Mouse (Mus musculus): ENCODE measurements at regions not wholly inside any gene's neighbourhood (a gene's known extent, or its start where the extent isn't known, plus 50 kb on each side); places are given as distances from the start of the nearest gene placed in this dataset.

- dilution Hi-C loops (cut with MboI; ENCODE audit: extremely low pct_ligation_motif_present, extremely low pct_unique_long_range_greater_than_20kb, low sequenced_read_pairs) (no loop called here), in situ Hi-C loops (cut with MboI; ENCODE audit: low pct_ligation_motif_present, low pct_unique_long_range_greater_than_20kb, low sequenced_read_pairs) (no loop called here)
- Histone ChIP-seq H3K27me3 (replicated peaks) (no peaks in the 10 kb centered on the region), H3K4me3 (replicated peaks in 1 of 3; ENCODE audit: low read depth in 2 of 3, low read length in 2 of 3, poor library complexity in 1 of 3) (no peak overlapping the region), H3K4me2 (ENCODE audit: insufficient read depth, low read depth, poor library complexity, severe bottlenecking) (peak overlapping the region; percentile 64), H3K9me3 (replicated peaks; ENCODE audit: low read length) (peaks cover 11% of the 10 kb centered on the region), H3K4me1 (ENCODE audit: control insufficient read depth in 1 of 2, insufficient read depth in 2 of 2) (peaks cover 24 to 53% of the 10 kb centered on the region in 2 experiments), H3K36me3 (replicated peaks in 1 of 2; ENCODE audit: control insufficient read depth in 1 of 2, insufficient read depth in 1 of 2, low read length in 1 of 2) (no peaks in the 10 kb centered on the region), H3K9ac (ENCODE audit: insufficient read depth, low read depth) (peak overlapping the region; percentile 7; the same call in 1 of the 2 replicates), H3K79me2 (replicated peaks; ENCODE audit: control insufficient read depth, extremely low read depth, insufficient read depth, poor library complexity, severe bottlenecking) (no peaks in the 10 kb centered on the region), H3K27ac (ENCODE audit: insufficient read depth, low read depth) (peak overlapping the region; percentile 97)
- TF ChIP-seq SIN3A (IDR thresholded peaks at IDR 0.05; ENCODE audit: low read length), result no peak
- TF ChIP-seq CHD1 (IDR thresholded peaks at IDR 0.05; ENCODE audit: low read depth, low read length), result 0 out of 2 replicates have a peak, but pooled peaks have one; percentile 60
- 0 out of 2 replicates have a peak, but pooled peaks have one; percentile 4 for TF ChIP-seq MYC (IDR thresholded peaks at IDR 0.05; ENCODE audit: low read depth, low read length)
- peak; percentile 86 for TF ChIP-seq ZKSCAN1 (IDR thresholded peaks at IDR 0.05; ENCODE audit: borderline replicate concordance, low read depth, low read length)
- DNase-seq (ENCODE audit: extremely low read depth), result no peak
Observed at GRCm38 (mm10) chr4:131391924-131392297, 446.2 kb downstream of the Ptpru start.

- Histone ChIP-seq H3K27me3 (replicated peaks) (no peaks in the 10 kb centered on the region), H3K9me3 (replicated peaks; ENCODE audit: low read length) (peaks cover 7% of the 10 kb centered on the region), H3K27ac (ENCODE audit: insufficient read depth, low read depth) (peak overlapping the region; percentile 97), H3K79me2 (replicated peaks; ENCODE audit: control insufficient read depth, extremely low read depth, insufficient read depth, poor library complexity, severe bottlenecking) (no peaks in the 10 kb centered on the region), H3K4me2 (ENCODE audit: insufficient read depth, low read depth, poor library complexity, severe bottlenecking) (peak overlapping the region; percentile 64), H3K4me1 (ENCODE audit: control insufficient read depth in 1 of 2, insufficient read depth in 2 of 2) (peaks cover 24 to 55% of the 10 kb centered on the region in 2 experiments), H3K9ac (ENCODE audit: insufficient read depth, low read depth) (peak overlapping the region; percentile 7; the same call in 1 of the 2 replicates), H3K36me3 (replicated peaks in 1 of 2; ENCODE audit: control insufficient read depth in 1 of 2, insufficient read depth in 1 of 2, low read length in 1 of 2) (no peaks in the 10 kb centered on the region), H3K4me3 (replicated peaks in 1 of 3; ENCODE audit: low read depth in 2 of 3, low read length in 2 of 3, poor library complexity in 1 of 3) (no peak overlapping the region)
- peak; percentile 73 for TF ChIP-seq EP300 (IDR thresholded peaks at IDR 0.05; ENCODE audit: low read length)
- peak; percentile 59; the same call in 1 of the 2 replicates for TF ChIP-seq IRF4 (IDR thresholded peaks at IDR 0.05; ENCODE audit: low read depth, low read length)
- peak; percentile 28; the same call in 1 of the 2 replicates for TF ChIP-seq POLR2A (IDR thresholded peaks at IDR 0.05; ENCODE audit: low read depth, low read length)
- no peak for TF ChIP-seq GABPA (IDR thresholded peaks at IDR 0.05; ENCODE audit: insufficient replicate concordance, low read depth, low read length)
- peak; percentile 74; the same call in 1 of the 2 replicates for TF ChIP-seq MAZ (IDR thresholded peaks at IDR 0.05; ENCODE audit: low read depth, low read length)
- no peak for TF ChIP-seq ZMIZ1 (IDR thresholded peaks at IDR 0.05; ENCODE audit: low read depth, low read length)
- TF ChIP-seq CHD2 (IDR thresholded peaks at IDR 0.05; ENCODE audit: low read length), result no peak
- no peak for TF ChIP-seq HCFC1 (IDR thresholded peaks at IDR 0.05; ENCODE audit: low read depth, low read length)
- peak; percentile 47; the same call in 1 of the 2 replicates for TF ChIP-seq MEF2A (IDR thresholded peaks at IDR 0.05; ENCODE audit: borderline replicate concordance, low read depth, low read length)
- no peak for TF ChIP-seq POLR2AphosphoS2 (IDR thresholded peaks at IDR 0.05; ENCODE audit: low read depth, low read length)
- TF ChIP-seq JUN (IDR thresholded peaks at IDR 0.05; ENCODE audit: insufficient read depth, low read depth, low read length), result peak; percentile 69
- TF ChIP-seq USF1 (IDR thresholded peaks at IDR 0.05; ENCODE audit: low read depth, low read length), result no peak
- TF ChIP-seq ZKSCAN1 (IDR thresholded peaks at IDR 0.05; ENCODE audit: borderline replicate concordance, low read depth, low read length), result no peak
- peak; percentile 76 for TF ChIP-seq BHLHE40 (IDR thresholded peaks at IDR 0.05; ENCODE audit: low read depth, low read length)
- no peak for TF ChIP-seq TBP (conservative IDR thresholded peaks at IDR 0.05; ENCODE audit: low read depth, low read length)
- TF ChIP-seq MAX (IDR thresholded peaks at IDR 0.05; ENCODE audit: low read length), result peak; percentile 58
- TF ChIP-seq CHD1 (IDR thresholded peaks at IDR 0.05; ENCODE audit: low read depth, low read length), result no peak
- TF ChIP-seq ETS1 (conservative IDR thresholded peaks at IDR 0.05; ENCODE audit: low read depth, low read length), result peak; percentile 92
- TF ChIP-seq NELFE (IDR thresholded peaks at IDR 0.05; ENCODE audit: low read depth, low read length), result 0 out of 2 replicates have a peak, but pooled peaks have one; percentile 22
- no peak for TF ChIP-seq ZNF384 (IDR thresholded peaks at IDR 0.05; ENCODE audit: low read depth, low read length)
- no peak for TF ChIP-seq CTCF (conservative IDR thresholded peaks at IDR 0.05 in 1 of 2, IDR thresholded peaks at IDR 0.05 in 1 of 2; ENCODE audit: low read depth in 2 of 2, low read length in 2 of 2)
- TF ChIP-seq MYC (IDR thresholded peaks at IDR 0.05; ENCODE audit: low read depth, low read length), result peak; percentile 50; the same call in 1 of the 2 replicates
- peak; percentile 56 for TF ChIP-seq TCF12 (IDR thresholded peaks at IDR 0.05; ENCODE audit: low read depth, low read length)
- dilution Hi-C loops (cut with MboI; ENCODE audit: extremely low pct_ligation_motif_present, extremely low pct_unique_long_range_greater_than_20kb, low sequenced_read_pairs), result no loop called here
- peak; percentile 89 for DNase-seq (ENCODE audit: extremely low read depth)
- in situ Hi-C loops (cut with MboI; ENCODE audit: low pct_ligation_motif_present, low pct_unique_long_range_greater_than_20kb, low sequenced_read_pairs), result no loop called here
Observed at GRCm38 (mm10) chr4:131392478-131392877, 445.6 kb downstream of the Ptpru start.

All from CH12.LX (cell line).